Mouse (Mus musculus) CH12.LX (cell line): ENCODE results near the gene Slc2a5.

Source experiments
- CTCF ChIP-seq, 2 experiments: IDR thresholded peaks in 1 of 2; conservative IDR thresholded peaks in 1 of 2; 2 replicates each; pipeline ENCODE4 v1.5.1; 2011 to 2012; ENCODE audit warnings: low read depth in 2 of 2, low read length in 2 of 2, improper control_type of control experiment in 1 of 2, inconsistent platforms in 1 of 2, mild to moderate bottlenecking in 1 of 2, moderate library complexity in 1 of 2
- E2F4 ChIP-seq: IDR thresholded peaks from 2 replicates; pipeline ENCODE4 v1.6.1; 2011; ENCODE audit warnings: low read depth, low read length, improper control_type of control experiment; ENCODE audit not compliant: insufficient replicate concordance
- ETS1 ChIP-seq: conservative IDR thresholded peaks from 2 replicates; pipeline ENCODE4 v1.6.1; 2012; ENCODE audit warnings: low read depth, mild to moderate bottlenecking, inconsistent platforms, low read length, improper control_type of control experiment, moderate library complexity
- GABPA ChIP-seq: IDR thresholded peaks from 2 replicates; pipeline ENCODE4 v1.6.1; 2012; ENCODE audit warnings: low read depth, low read length, improper control_type of control experiment, inconsistent platforms; ENCODE audit not compliant: insufficient replicate concordance
- KAT2A ChIP-seq: IDR thresholded peaks from 2 replicates; pipeline ENCODE4 v1.6.1; 2012; ENCODE audit warnings: low read length, improper control_type of control experiment, inconsistent platforms; ENCODE audit not compliant: insufficient replicate concordance
- MXI1 ChIP-seq: IDR thresholded peaks from 2 replicates; pipeline ENCODE4 v1.6.1; 2011; ENCODE audit warnings: mild to moderate bottlenecking, low read depth, low read length, improper control_type of control experiment
- NELFE ChIP-seq: IDR thresholded peaks from 2 replicates; pipeline ENCODE4 v1.6.1; 2011; ENCODE audit warnings: low read depth, low read length, improper control_type of control experiment
- NRF1 ChIP-seq: IDR thresholded peaks from 2 replicates; pipeline ENCODE4 v1.6.1; 2014; ENCODE audit warnings: low read depth, mild to moderate bottlenecking, inconsistent platforms, low read length, improper control_type of control experiment, moderate library complexity
- POLR2A ChIP-seq: IDR thresholded peaks from 2 replicates; pipeline ENCODE4 v1.6.1; 2011; ENCODE audit warnings: low read depth, mild to moderate bottlenecking, improper control_type of control experiment, low read length
- RCOR1 ChIP-seq: conservative IDR thresholded peaks from 2 replicates; pipeline ENCODE4 v1.6.1; 2012; ENCODE audit warnings: low read depth, mild to moderate bottlenecking, inconsistent platforms, low read length, improper control_type of control experiment
- SMC3 ChIP-seq: IDR thresholded peaks from 2 replicates; pipeline ENCODE4 v1.6.1; 2011; ENCODE audit warnings: low read depth, low read length, improper control_type of control experiment
- UBTF ChIP-seq: IDR thresholded peaks from 2 replicates; pipeline ENCODE4 v1.6.1; 2012; ENCODE audit warnings: low read depth, mild to moderate bottlenecking, inconsistent platforms, low read length, improper control_type of control experiment, moderate library complexity
- USF1 ChIP-seq: IDR thresholded peaks from 2 replicates; pipeline ENCODE4 v1.6.1; 2014; ENCODE audit warnings: low read depth, mild to moderate bottlenecking, inconsistent platforms, low read length, improper control_type of control experiment
- USF2 ChIP-seq: conservative IDR thresholded peaks from 2 replicates; pipeline ENCODE4 v1.6.1; 2011; ENCODE audit warnings: low read depth, low read length, improper control_type of control experiment

GRCm38 (mm10) chr4:150112867-150113266 lies 6.2 kb upstream of the Slc2a5 start:
- TF ChIP-seq CTCF (conservative IDR thresholded peaks at IDR 0.05 in 1 of 2, IDR thresholded peaks at IDR 0.05 in 1 of 2; ENCODE audit: low read depth in 2 of 2, low read length in 2 of 2) = peak; percentile 78 to 80
- no peak for TF ChIP-seq E2F4
- no peak for TF ChIP-seq USF1
- no peak for TF ChIP-seq GABPA
- TF ChIP-seq NELFE = no peak
- TF ChIP-seq UBTF = no peak
- TF ChIP-seq ETS1 = no peak
- TF ChIP-seq SMC3 = peak; percentile 73
- TF ChIP-seq KAT2A = no peak
- TF ChIP-seq POLR2A = no peak
- no peak for TF ChIP-seq USF2
- no peak for TF ChIP-seq MXI1
- no peak for TF ChIP-seq NRF1
- TF ChIP-seq RCOR1 = no peak
